18 mouse cellular contexts compared by ENCODE assay signal in the genomic region with DNA sequence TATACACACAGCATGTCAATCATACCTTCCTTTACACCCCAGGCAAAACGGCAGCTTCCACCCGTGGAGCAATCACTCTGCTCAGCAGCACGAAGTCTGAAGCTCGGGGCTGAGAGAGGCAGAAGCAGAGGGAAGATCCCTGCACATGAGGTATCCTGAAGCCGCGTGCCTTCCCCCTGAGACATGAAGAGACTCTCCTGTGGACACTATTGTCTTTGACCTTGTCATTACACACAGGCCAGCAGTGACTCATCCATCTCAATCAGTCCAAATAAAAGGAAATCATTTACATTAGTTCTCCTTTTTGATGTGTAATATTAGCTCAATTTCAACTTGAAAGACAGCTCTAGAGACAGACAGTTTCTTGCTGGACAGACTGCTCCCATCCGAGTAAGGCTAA.
"Had no signal": no experiment of that assay in that cellular context is flagged by ENCODE, and none has a peak within 500 bp of the region (broad histone marks: within the 10 kb centered on the region; RNA-seq: fewer than 3 reads in every experiment).

No protein-coding gene starts in this region.

- DNase-seq: lung, adult 18-20 months; lung, embryonic 14.5 days; lung, postnatal 10 days; lung, postnatal 4 days; retina, postnatal 1 day; right cerebral cortex, adult 18-20 months; right cerebral cortex, postnatal 25 days; right cerebral cortex, postnatal 4 days; spleen, adult 18-20 months; thymus, adult 18-20 months; thymus, postnatal 14 days; thymus, postnatal 36 days had no signal

- H3K9me3 ChIP-seq: midbrain, embryonic 10.5 days; midbrain, embryonic 12.5 days; midbrain, embryonic 15.5 days; neural tube, embryonic 13.5 days; neural tube, embryonic 15.5 days had no signal

- H3K4me3 ChIP-seq: midbrain, embryonic 10.5 days; midbrain, embryonic 12.5 days; midbrain, embryonic 15.5 days; myocyte; neural tube, embryonic 13.5 days; neural tube, embryonic 15.5 days had no signal

- ATAC-seq: midbrain, embryonic 15.5 days had no signal

- H3K4me2 ChIP-seq: lung, embryonic 14.5 days; midbrain, embryonic 12.5 days; midbrain, embryonic 15.5 days; neural tube, embryonic 13.5 days; neural tube, embryonic 15.5 days had no signal

- H3K27ac ChIP-seq: midbrain, embryonic 10.5 days; midbrain, embryonic 12.5 days; midbrain, embryonic 15.5 days; neural tube, embryonic 13.5 days; neural tube, embryonic 15.5 days had no signal

- H3K27me3 ChIP-seq: midbrain, embryonic 12.5 days; midbrain, embryonic 15.5 days; neural tube, embryonic 13.5 days; neural tube, embryonic 15.5 days had no signal

- H3K4me1 ChIP-seq: midbrain, embryonic 10.5 days; midbrain, embryonic 15.5 days; neural tube, embryonic 15.5 days had no signal

- H3K36me3 ChIP-seq: midbrain, embryonic 10.5 days; midbrain, embryonic 12.5 days; midbrain, embryonic 15.5 days; neural tube, embryonic 13.5 days; neural tube, embryonic 15.5 days had no signal

- H3K9ac ChIP-seq: lung, embryonic 14.5 days; midbrain, embryonic 12.5 days; midbrain, embryonic 15.5 days; neural tube, embryonic 13.5 days; neural tube, embryonic 15.5 days had no signal
